Mouse (Mus musculus): ENCODE data around the gene Ispd.

Gene Ispd

DNA sequence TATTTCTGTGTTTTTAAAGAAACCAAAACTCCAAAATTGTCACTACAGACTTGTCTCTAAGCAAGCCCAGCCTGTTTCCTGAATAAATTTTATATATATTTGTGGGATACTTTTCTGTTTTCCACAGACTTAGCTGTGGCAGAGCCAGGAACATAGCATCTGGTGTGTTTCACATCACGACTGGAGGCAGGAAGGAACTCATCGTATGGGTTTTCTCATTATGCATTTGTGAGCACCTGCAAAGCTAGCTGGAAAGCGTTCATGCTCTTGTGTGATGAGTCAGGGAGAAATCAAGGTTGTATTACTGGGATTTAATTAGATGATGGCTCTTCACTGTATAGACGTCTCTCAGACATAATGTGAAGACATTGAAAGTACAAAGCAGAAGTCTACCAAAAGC, 90.2 kb downstream of the Ispd start:
- DNase-seq (ENCODE audit: low spot score) = no peak

DNA sequence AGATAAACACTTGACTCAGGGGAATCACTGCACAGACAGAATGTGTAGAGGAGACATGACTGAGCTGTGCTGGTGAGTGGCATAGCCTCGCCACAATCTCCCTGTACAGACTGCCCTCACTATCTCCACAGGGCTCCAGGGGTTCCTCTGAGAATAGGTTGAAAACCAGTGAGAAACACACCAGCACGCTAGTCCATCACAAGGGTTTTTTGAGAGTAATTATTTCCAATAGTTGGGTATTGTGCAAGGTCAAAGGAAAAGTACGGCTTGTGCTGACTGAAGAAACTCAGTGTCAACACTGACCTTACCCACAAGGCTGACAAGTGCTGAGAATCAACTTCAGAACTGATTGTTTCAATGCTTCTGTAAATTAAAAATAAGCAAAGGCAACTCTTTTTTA, 92.9 kb downstream of the Ispd start:
- DNase-seq (ENCODE audit: low spot score) = no peak

DNA sequence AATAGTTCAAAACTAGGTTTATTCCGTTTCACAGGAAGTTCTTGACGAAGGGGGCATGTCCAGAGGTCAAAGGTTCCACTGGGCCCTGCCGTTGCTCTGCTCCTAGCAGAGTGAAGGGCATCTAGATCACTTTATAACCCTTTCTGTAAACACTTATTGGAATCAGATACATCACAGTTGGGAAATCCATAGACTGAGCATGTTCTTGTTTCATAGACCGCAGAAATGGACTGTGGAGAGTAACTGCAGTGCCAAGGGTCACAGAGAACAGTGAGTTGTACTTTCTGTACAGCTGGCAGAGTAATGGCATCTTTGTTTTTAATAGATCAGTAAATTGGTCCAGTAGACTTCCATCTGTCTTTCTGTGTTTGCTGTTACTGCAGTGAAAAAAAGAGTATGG, 94.0 kb downstream of the Ispd start:
- no peak for DNase-seq (ENCODE audit: low spot score)

DNA sequence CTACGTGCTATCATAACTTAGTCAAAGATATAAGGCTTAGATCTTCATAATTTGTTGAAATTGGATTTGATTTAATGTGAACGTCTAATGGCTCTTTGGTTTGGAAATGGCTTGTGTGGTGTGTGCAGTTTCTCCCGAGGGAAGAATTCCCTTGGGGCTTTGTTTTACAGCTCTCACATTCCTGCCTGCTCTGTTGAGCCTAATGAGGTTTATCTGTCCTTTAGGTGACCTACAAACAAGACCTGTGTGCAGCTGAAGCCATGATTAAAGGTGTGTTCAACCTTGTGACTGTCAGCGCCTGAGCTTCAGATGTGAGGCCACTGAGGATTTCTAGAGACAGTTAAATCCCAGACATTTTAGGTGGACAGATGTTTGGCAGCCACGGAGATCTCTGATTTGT, 95.2 kb downstream of the Ispd start:
- DNase-seq (ENCODE audit: low spot score) = no peak

DNA sequence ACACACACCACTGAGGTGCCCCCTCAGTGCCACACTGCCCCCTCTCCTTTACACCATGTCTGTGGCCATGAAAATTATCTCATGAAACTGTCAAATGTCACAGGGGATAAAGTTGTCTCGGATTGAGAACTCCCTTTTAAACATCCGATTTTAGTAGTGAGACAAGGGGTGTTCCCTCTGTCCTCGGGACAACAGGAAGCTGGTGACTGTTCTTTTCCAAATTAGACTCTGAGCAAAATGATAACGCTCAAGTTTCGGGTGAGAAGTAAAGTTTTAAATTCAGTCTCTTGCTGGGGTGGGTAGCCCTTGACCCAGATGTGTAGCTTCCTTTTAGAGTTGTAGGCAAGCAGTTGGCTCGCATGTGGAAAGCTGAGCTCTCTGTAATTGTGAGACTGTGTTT, 96.3 kb downstream of the Ispd start:
- no peak for DNase-seq (ENCODE audit: low spot score)

DNA sequence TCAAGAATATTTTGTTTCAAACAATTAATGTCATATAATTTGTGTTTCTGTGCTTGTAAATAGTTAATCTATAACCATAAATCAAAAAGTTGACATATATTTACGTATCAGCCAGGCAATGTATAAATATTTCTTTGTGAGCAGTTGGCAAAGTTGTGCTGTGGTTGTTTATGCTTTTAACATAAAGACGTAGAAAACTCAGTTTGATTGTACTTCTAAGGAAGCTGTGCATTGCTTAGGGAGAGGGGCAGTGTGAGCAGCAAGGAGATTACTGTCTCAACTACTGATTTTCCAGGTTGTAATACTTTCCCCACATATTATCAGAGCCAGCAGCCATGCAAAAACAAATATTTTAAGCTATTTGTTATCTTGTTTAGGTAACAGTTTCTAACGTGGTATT, 96.7 kb downstream of the Ispd start:
- DNase-seq (ENCODE audit: low spot score) = no peak

DNA sequence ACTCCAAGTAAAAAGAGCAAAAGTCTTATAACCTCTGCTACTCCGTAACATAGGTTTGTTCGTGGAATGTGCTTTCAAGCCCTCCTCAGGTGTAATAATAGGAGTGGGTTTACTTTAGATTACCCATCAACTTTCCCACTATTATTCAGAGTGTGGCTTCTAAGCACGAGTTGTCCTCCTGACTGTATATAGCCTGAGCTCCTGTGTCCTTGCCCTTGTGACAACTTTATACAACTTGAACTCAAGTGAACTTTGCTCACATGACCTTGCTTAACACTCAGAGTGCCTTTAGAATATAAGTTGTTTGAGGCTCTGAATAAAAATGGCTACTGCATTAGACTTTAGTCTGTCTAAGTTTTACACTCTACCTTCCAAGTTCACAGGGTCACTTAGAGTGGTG, 100.5 kb downstream of the Ispd start:
- no peak for DNase-seq (ENCODE audit: low spot score)

DNA sequence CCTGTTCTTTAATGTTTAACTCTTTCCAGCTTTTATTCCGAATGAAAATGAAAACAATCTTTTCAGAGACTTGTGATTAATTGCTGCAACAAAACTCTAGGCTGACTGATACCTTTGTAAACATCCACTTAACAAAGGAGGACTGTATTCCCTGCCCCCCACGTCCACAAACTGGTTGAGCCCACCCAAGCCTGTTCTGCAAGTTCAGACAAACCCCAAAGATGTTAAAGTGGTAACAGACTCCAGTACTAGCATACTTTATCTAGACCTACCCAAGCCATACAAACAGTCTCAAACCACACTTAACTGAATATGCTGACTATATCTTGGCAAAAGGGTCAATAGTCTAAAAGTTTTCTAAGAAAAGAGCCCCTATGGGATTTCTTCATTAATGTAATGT, 102.1 kb downstream of the Ispd start:
- DNase-seq (ENCODE audit: low spot score) = no peak

DNA sequence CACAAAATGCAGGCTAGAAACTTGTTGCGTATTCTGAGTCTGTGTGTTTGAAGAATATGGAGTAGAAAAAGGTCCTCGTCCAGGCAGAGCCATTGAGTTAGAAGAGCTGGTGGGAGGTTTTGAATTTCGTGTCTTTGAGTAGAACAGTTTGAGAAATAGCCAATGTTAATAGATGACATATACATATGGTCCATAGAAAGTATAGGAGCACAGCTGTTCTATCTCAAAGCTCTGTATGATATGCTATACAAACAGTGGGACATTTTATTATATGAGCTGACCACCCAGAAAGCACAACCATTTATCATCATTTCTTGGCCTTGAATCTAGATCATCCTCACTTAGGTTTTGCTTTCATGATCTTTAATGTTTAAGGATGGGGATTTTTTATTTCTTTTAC, 116.3 kb downstream of the Ispd start:
- no peak for DNase-seq (ENCODE audit: low spot score)

DNA sequence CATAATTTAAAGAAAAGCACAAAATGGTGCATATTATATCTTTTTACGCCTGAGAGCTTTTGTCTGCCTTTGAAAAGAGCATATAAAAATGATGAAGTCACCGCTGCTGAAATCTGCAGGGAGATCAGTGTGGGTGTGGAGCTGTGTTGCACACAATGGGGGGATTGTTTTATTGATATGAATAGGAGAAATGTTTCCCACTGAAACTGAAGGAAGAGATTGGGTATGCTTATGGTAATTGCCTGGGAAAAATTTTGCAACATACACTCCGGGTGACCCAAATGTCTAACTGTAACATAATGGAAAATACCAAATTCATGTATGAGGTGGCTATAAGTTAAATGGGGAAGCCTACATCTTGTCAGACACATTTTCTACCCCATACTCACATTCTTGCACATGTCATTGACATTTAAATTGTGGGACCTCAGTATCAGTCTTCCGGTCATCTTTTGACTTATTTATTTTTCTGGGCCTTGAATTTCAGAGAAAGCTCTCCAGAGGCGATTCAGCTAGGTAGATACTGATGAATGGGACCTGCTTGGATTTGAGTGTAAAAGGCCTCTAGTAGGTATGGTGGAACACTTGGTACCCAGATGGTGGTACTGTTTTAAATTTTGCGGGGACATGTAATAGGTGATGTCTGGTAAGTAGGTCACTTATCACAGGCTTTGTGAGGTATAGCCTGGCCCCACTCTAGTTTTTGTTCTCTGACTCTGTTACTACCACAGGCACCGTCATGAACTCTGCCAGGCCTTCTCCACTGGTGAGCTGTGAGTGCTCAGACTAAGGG, 126.1 kb downstream of the Ispd start:
- DNase-seq (ENCODE audit: low spot score) = no peak

DNA sequence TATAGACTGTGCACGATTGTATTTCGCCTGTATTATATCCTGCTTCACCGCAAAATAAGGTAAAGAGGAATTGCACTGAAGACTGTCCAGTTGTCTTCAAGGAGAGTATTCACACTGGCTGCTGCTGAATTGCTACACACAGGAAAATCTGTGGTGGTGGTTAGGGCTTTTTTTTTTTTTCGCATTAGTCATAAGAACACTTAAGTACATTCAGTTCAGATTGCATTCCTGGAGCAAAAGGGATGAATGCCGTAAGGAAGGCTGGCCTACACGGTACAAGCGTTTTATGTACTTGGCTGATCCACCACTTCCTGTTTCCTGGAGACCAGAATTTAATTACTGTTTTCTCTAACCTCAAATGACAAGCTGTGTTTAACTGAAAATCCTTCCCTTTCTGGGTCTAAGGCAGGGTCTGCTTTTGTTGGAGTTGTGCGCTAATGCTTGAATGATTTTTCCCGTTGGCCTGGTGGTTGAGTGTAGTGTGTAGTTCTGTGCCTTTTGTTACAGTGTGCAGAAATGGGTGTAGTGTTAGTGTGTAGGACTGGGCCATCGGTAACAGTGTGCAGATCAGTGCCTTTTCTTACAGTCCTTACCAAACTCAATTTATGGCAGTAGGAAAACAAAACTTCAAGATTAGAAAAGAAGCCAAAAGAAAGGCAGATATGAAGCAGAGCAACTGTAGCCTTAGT, 128.8 kb downstream of the Ispd start:
- DNase-seq (ENCODE audit: low spot score) = no peak

DNA sequence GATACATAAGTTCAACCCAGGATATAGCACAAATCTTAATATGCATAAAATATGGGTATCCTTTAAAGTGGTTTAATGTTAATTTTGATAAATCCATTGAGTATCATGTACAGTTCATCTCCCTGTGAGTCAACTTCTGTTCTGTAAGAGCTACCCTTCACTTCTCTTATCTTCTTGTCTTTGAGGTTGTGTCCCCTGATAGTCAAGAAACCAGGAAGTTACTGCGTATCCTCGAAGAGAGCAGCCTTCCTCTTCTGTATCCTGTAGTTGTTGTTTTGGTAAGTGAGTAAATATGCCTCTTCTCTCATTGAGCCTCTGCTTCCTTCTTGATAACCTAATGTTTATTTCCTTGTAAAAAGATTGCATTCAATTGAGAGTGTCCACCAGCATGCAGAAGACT, 140.5 kb downstream of the Ispd start:
- no peak for DNase-seq (ENCODE audit: low spot score)

DNA sequence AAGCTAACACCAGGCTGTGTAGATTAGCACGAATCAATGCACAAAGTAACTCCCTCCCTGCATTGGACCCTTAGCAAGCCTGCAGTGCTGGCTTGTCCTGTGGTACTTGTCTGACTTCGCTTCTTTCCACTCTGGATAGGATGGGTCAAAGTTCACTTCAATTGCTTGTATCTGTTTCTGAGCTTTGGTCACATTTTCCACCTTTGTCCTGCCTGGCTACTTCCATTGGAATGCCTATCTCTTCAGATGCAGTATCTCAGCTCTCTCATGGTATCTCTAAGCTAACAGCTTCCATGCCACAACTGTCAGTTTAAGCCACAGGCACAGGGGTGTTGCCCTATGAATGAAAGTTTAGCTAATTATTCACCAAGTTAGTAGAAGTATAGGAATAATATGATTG, 142.3 kb downstream of the Ispd start:
- DNase-seq (ENCODE audit: low spot score) = no peak

DNA sequence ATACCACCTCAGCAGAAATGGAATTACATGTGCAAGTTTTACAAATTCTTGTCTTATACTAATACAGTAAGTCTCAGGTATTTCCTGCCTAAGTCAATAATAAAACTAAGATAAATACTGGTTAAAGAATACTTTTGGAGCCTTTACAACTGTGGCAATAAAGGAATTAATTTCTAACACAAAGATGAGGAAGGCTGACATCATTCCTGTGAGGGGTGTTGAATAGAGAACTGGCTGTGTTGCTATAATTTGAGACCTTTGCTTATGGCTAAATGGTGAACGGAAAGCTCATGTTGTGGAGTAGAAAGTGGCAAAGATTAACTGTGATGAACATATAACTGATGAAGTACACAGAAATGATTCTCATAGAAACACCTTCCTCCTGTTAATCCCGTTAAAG, 149.7 kb downstream of the Ispd start:
- DNase-seq (ENCODE audit: low spot score) = no peak

DNA sequence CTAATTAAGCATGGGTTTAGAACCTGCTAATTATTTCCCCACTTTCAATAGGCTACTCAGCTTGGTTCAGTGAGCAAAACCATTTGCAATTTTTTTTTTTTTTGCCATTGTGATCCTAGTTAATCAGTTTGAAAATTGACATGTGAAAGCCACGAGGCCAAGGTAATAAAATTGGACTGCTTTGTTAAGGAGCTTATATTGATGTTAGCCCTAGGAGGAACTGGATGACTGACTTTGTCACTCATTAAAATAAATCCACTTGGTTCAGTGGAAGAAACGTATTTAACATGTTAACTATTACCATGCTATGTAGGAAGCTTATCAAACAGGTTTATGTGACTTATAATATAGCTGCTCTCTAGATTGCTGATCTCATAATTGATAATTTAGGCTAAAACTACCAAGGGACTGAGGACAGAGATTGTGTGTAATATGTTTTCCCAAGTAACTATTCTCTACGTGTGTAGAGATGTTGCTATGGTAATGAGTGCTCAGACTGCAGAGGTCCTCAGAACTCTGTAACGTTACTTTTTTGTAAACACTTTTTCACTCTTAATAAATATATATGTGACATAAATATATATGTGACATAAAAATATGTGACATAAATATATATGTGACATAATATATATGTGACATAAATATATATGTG, 150.3 kb downstream of the Ispd start:
- no peak for DNase-seq (ENCODE audit: low spot score)

DNA sequence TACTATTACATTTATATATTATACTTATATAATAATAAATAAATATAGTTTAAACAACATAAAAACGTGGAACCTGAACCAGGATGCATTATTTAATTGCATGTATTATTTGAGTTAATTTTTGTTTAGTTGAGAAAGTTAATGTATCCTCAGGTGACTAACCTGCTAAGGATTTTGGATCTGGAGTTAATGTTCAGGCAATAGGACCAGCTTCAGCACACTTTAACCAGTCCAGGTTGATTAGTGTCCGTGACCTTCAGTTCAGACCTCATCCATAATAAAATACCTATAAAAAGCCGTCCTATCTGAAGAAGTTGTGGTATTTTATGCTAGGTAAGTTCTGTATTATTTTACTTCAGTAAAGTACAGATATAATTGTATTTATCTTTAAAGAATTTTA, 151.3 kb downstream of the Ispd start:
- no peak for DNase-seq (ENCODE audit: low spot score)

DNA sequence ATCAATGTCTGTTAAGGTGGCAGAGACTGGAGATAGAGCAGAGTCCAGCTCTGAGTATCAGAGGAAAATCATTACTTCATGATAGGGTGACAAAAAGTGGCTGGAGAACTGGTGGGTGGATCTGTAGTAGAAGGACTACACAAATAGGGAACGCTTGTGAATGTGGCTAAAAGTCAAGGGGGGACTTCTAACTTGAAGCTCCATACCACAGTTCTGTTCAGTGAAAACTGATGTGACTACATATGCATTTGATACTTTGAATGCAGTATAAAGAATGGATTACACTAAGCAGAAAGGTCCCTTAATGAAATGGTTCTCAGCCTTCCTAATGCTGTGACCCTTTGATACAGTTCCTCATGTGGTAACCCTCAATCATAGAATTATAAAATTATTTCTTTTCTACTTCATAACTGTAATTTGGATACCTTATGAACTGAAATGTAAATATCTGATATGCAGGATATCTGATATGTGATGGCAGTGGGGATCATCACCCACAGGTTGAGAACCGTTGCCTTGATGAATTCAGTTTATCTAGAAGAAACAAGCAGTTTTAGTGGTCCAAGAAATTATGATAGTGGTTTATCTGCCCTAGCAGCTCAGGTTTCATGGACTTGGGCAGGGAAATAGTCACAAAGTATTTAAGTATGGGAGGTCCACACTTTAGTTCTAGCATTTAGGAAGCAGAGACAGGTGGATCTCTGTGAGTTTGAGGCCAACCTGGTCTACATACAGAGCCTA, 152.1 kb downstream of the Ispd start:
- DNase-seq (ENCODE audit: low spot score) = no peak

DNA sequence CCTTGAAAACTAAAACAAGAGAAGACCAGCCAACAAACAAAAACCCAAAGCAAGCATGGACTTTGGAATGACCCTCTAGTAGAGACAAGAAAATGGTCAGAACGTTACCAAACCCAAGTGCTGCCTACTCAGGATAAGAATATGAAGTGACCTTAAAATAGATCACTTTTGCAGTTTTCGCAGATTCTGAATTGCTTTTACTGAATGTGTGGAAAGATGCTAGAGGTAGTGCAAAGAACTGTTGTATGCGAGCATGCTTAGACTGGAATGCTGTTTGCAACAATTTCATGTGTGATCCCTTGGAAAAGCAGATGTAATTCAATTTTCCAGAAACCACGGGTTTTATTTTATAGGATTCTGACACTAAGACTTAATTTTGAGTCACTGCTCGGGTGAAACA, 153.3 kb downstream of the Ispd start:
- DNase-seq (ENCODE audit: low spot score) = no peak

DNA sequence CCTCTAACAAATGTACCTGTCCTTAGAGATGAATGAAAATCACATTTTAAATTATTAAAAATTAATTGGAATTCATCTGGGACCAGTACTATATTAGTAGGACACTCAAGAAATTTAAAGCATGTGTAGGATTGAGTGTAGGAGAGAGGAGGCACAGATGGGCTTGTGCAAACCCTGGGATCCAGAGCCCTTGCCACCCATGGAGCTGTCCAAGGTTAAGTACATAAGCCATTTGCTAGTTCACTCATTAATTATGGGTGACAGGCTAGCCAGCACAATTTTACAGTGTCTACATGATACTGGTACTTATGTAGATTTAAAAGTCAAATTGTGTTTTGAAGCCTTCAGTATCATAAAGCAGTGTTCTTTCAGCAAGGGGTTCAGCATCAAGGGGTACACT, 164.1 kb downstream of the Ispd start:
- no peak for DNase-seq (ENCODE audit: low spot score)

DNA sequence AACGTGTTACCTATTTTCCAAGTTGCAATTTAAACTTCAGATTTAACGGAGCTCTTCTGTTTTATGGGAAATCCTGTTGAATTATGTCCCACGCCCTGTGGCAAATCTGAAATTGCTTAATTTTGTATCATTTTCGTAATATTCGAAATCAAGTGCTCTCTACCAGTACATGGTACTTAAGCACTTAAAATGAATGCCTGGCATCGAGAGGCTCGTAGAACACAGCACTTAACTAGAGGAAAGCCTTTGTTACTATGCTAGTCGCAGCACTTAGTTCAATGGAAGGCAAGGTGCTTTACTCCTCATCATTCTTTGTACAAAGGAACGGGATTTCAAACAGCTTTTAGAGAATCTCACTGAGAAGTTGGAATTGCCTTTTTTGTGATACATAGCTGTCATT, 168.2 kb downstream of the Ispd start:
- no peak for DNase-seq (ENCODE audit: low spot score)

DNA sequence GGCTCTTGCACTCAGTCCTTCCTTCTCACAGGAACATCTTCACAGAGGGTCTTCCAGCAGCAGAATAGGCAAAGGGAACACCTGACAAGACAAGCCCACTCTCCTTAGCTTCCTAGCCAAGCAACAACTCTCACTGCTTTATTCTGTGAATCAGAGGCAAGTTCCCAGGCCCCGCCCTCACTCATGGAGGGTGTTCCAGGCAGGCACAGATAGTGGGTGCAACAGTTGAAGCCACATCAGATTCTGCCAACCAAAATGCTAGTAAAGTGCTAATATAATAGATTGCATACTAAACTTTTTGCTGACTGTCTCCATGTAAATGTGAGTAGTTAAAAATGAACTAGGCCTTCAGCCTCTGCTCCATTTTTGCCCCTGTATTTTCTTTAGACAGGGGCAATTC, 173.4 kb downstream of the Ispd start:
- no peak for DNase-seq (ENCODE audit: low spot score)

DNA sequence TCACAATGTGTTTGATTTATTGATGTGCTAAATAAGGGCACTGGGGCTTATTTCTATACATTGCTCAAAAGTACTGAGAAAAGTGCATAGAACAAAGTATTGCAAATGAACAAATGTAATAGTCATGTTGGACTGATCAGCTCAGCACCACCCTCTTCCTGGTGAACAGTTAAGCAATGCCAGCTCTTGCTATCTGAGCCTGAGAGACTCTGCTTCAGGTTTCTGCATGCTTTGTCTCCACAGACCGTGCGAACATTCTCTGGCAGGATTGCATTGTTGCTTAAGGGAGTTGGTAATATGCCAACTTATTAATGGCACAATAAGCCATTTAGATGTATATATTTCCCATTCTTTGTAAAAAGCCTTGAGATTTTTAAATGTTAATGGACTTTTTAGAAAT, 182.9 kb downstream of the Ispd start:
- no peak for DNase-seq (ENCODE audit: low spot score)

DNA sequence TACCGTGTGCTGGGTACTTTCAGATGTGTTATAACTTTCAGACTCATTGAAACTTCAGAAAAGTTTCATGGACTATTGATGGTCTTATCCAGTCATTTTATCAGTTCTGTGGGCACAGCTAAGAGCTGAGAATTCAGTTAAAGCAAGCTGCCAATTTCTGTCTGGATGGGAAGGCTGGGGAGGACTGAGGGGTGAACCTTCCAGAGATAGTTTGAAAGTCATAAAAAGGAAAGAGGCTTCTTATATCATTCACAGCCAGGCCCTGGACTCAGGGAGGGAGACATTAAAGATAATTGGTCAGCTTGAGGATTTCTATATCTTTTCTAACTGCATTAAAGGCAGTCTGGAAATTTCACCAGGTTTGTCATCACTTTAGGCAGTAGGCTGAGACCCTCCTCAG, 185.7 kb downstream of the Ispd start:
- no peak for DNase-seq (ENCODE audit: low spot score)

Measured in T-cell, adult 2 months (primary cell).